Mouse (Mus musculus) heart, embryonic 16.5 days (tissue): ENCODE results near the gene Ano10. TPM values are rescaled to one million over a fixed set of nuclear protein-coding genes. Genes with fewer than 3 reads are reported as not detected.

Source experiments
- ATAC-seq: fragments of 200-750 bp; cut with Nextera tagmentation; replicated peaks from 2 replicates; pipeline ENCODE4 v1.8.0; 2017; ENCODE audit warnings: moderate number of reproducible peaks; ENCODE audit not compliant: insufficient read depth, low FRiP score; ENCODE audit errors: extremely low read depth
- H3K27ac ChIP-seq: fragments of 300-500 bp; sonication (generic); 2 replicates; pipeline ENCODE4 v1.5.1; 2014; ENCODE audit warnings: mild to moderate bottlenecking, low read length, control low read depth, moderate library complexity
- H3K27me3 ChIP-seq: fragments of 300-500 bp; sonication (generic); 2 replicates; pipeline ENCODE4 v1.6.1; 2014; ENCODE audit warnings: low read length, mixed read lengths; ENCODE audit not compliant: control insufficient read depth, insufficient read depth
- H3K36me3 ChIP-seq: fragments of 300-500 bp; sonication (generic); 2 replicates; pipeline ENCODE4 v1.6.1; 2014; ENCODE audit not compliant: control insufficient read depth, insufficient read depth
- H3K4me1 ChIP-seq: fragments of 300-500 bp; sonication (generic); 2 replicates; pipeline ENCODE4 v1.6.1; 2014; ENCODE audit warnings: low read length, mixed read lengths; ENCODE audit not compliant: control insufficient read depth, insufficient read depth
- H3K4me2 ChIP-seq: fragments of 300-500 bp; sonication (generic); 2 replicates; pipeline ENCODE4 v1.6.1; 2014; ENCODE audit warnings: low read depth, mild to moderate bottlenecking, control low read depth, low read length
- H3K4me3 ChIP-seq: fragments of 300-500 bp; sonication (generic); 2 replicates; pipeline ENCODE4 v1.5.1; 2014; ENCODE audit warnings: mild to moderate bottlenecking, control low read depth, low read length
- H3K9ac ChIP-seq: fragments of 300-500 bp; sonication (generic); 2 replicates; pipeline ENCODE4 v1.6.1; 2014; ENCODE audit warnings: low read length, control low read depth
- H3K9me3 ChIP-seq: fragments of 300-500 bp; sonication (generic); replicated peaks from 2 replicates; pipeline ENCODE4 v1.6.1; 2016; ENCODE audit warnings: low read length; ENCODE audit not compliant: control insufficient read depth
- WGBS: fragments of 180-500 bp; shearing (Covaris S2); extraction: QIAGEN DNeasy Blood & Tissue Kit; methylation state at CpG from one replicate; pipeline ENCODE4 v1.1.7; 2014; 5-methylcytosine and 5-hydroxymethylcytosine counted together
- microRNA-seq: library from miRNA; unstranded; fragments of <30 nt; microRNA quantifications from one replicate; pipeline ENCODE4, GENCODE M21; 2017
- polyA plus RNA-seq: library from polyadenylated mRNA; unstranded; fragments of >200 nt; fragmentation: Nextera tagmentation; extraction: Ambion mirVana; gene quantifications from 2 replicates; pipeline ENCODE4 v1.2.1, GENCODE M21; 2015

Ano10 gene
- polyA plus RNA-seq, 1 experiment from 2014 or later, result 27.3 TPM

GRCm38 (mm10) chr9:122130666-122131065, 163.6 kb downstream of the Ano10 start:
- Histone ChIP-seq H3K36me3 (no peaks in the 10 kb centered on the region), H3K4me1 (peaks cover 31% of the 10 kb centered on the region), H3K27me3 (no peaks in the 10 kb centered on the region), H3K4me2 (no peak overlapping the region), H3K9me3 (no peaks in the 10 kb centered on the region), H3K27ac (no peak overlapping the region), H3K4me3 (no peak overlapping the region), H3K9ac (no peak overlapping the region)
- no peak for ATAC-seq
- 42% methylated on average over 3 of the region's 3 CpGs for WGBS

GRCm38 (mm10) chr9:122128686-122129085, 165.5 kb downstream of the Ano10 start:
- Histone ChIP-seq H3K27ac (no peak overlapping the region), H3K36me3 (no peaks in the 10 kb centered on the region), H3K9ac (no peak overlapping the region), H3K27me3 (no peaks in the 10 kb centered on the region), H3K9me3 (no peaks in the 10 kb centered on the region), H3K4me1 (peaks cover 21% of the 10 kb centered on the region), H3K4me3 (no peak overlapping the region), H3K4me2 (no peak overlapping the region)
- no peak for ATAC-seq
- 61% methylated on average over 5 of the region's 5 CpGs for WGBS

- Histone ChIP-seq H3K9me3 (no peaks in the 10 kb centered on the region), H3K27me3 (no peaks in the 10 kb centered on the region), H3K4me1 (peaks cover 31% of the 10 kb centered on the region), H3K9ac (no peak overlapping the region), H3K27ac (no peak overlapping the region), H3K36me3 (no peaks in the 10 kb centered on the region), H3K4me3 (no peak overlapping the region), H3K4me2 (no peak overlapping the region)
- 74% methylated on average over 3 of the region's 3 CpGs for WGBS
- no peak for ATAC-seq
Observed at GRCm38 (mm10) chr9:122127271-122127785, 166.9 kb downstream of the Ano10 start.

GRCm38 (mm10) chr9:122126790-122127189, 167.4 kb downstream of the Ano10 start:
- Histone ChIP-seq H3K4me1 (peaks cover 33% of the 10 kb centered on the region), H3K4me2 (no peak overlapping the region), H3K27ac (no peak overlapping the region), H3K9ac (no peak overlapping the region), H3K27me3 (no peaks in the 10 kb centered on the region), H3K4me3 (no peak overlapping the region), H3K9me3 (no peaks in the 10 kb centered on the region), H3K36me3 (no peaks in the 10 kb centered on the region)
- ATAC-seq, result no peak; the same call in 1 of the 2 replicates
- 78% methylated on average over 6 of the region's 8 CpGs for WGBS

Small RNA genes lying within 50 kb of the gene (microRNA-seq; reads per million reads assigned to microRNA genes)
- not detected for gene Mir8106

Other genes starting within 250 kb of the Ano10 start
- gene Snrk, start 177.2 kb downstream of the Ano10 start, polyA plus RNA-seq, result 59.1 and 61.7 TPM in 2 replicates
- gene Abhd5, start 57.2 kb upstream of the Ano10 start, polyA plus RNA-seq, result 21.9 and 23.5 TPM in 2 replicates